Mouse (Mus musculus) embryonic facial prominence, embryonic 12.5 days (tissue): ENCODE measurements around the gene Atp6v0b. TPM values are rescaled to one million over a fixed set of nuclear protein-coding genes. Genes with fewer than 3 reads are reported as not detected.
A peak's percentile ranks its signal among the peaks of the same experiment; 100 is the strongest.

Source experiments
- ATAC-seq: fragments of 200-750 bp; cut with Nextera tagmentation; 2 replicates; pipeline ENCODE4 v1.8.0; 2017; ENCODE audit not compliant: insufficient number of reproducible peaks, insufficient read depth, low FRiP score, low TSS enrichment
- H3K27ac ChIP-seq: fragments of 300-500 bp; sonication (generic); 2 replicates; pipeline ENCODE4 v1.5.1; 2016; ENCODE audit warnings: mild to moderate bottlenecking
- H3K27me3 ChIP-seq: fragments of 300-500 bp; sonication (generic); 2 replicates; pipeline ENCODE4 v1.6.1; 2016; ENCODE audit warnings: mild to moderate bottlenecking, moderate library complexity
- H3K36me3 ChIP-seq: fragments of 300-500 bp; sonication (generic); 2 replicates; pipeline ENCODE4 v1.6.1; 2016; ENCODE audit warnings: mild to moderate bottlenecking
- H3K4me1 ChIP-seq: fragments of 300-500 bp; sonication (generic); 2 replicates; pipeline ENCODE4 v1.6.1; 2016
- H3K4me2 ChIP-seq: fragments of 300-500 bp; sonication (generic); replicated peaks from 2 replicates; pipeline ENCODE4 v1.6.1; 2016; ENCODE audit warnings: mild to moderate bottlenecking, moderate library complexity
- H3K4me3 ChIP-seq: fragments of 300-500 bp; sonication (generic); 2 replicates; pipeline ENCODE4 v1.5.1; 2016; ENCODE audit warnings: mild to moderate bottlenecking
- H3K9ac ChIP-seq: fragments of 300-500 bp; sonication (generic); 2 replicates; pipeline ENCODE4 v1.6.1; 2016; ENCODE audit warnings: mild to moderate bottlenecking, moderate library complexity
- H3K9me3 ChIP-seq: fragments of 300-500 bp; sonication (generic); 2 replicates; pipeline ENCODE4 v1.6.1; 2016; ENCODE audit warnings: mild to moderate bottlenecking, moderate library complexity
- WGBS: fragments of 180-500 bp; shearing (Covaris S2); methylation state at CpG from one replicate; pipeline ENCODE4 v1.1.7; 2016; 5-methylcytosine and 5-hydroxymethylcytosine counted together
- polyA plus RNA-seq: library from polyadenylated mRNA; unstranded; fragments of >200 nt; fragmentation: Nextera tagmentation; extraction: Ambion mirVana; gene quantifications from 2 replicates; pipeline ENCODE4 v1.2.1, GENCODE M21; 2016

Gene Atp6v0b
- polyA plus RNA-seq, 1 experiment from 2014 or later = 181 TPM

GRCm38 (mm10) chr4:117869317-117869716, 17.8 kb downstream of the Atp6v0b start:
- Histone ChIP-seq H3K9ac (no peak overlapping the region), H3K4me3 (no peak overlapping the region), H3K4me1 (peaks cover 27% of the 10 kb centered on the region), H3K9me3 (no peaks in the 10 kb centered on the region), H3K27ac (no peak overlapping the region), H3K36me3 (peaks cover 15% of the 10 kb centered on the region), H3K27me3 (no peaks in the 10 kb centered on the region; the same call in 1 of the 2 replicates), H3K4me2 (no peak overlapping the region)
- 65% methylated on average over 9 of the region's 9 CpGs for WGBS
- no peak for ATAC-seq

- Histone ChIP-seq H3K9ac (no peak overlapping the region), H3K27me3 (no peaks in the 10 kb centered on the region; the same call in 1 of the 2 replicates), H3K36me3 (peaks cover 3% of the 10 kb centered on the region; the same call in 1 of the 2 replicates), H3K4me2 (no peak overlapping the region), H3K4me1 (peaks cover 27% of the 10 kb centered on the region), H3K4me3 (no peak overlapping the region), H3K27ac (no peak overlapping the region), H3K9me3 (no peaks in the 10 kb centered on the region)
- no peak for ATAC-seq
- WGBS = 14% methylated on average over 24 of the region's 24 CpGs
These were observed 19.3 kb downstream of the Atp6v0b start for GRCm38 (mm10) chr4:117867823-117868222.

GRCm38 (mm10) chr4:117867000-117867399, 20.1 kb downstream of the Atp6v0b start:
- Histone ChIP-seq H3K4me1 (peaks cover 19% of the 10 kb centered on the region), H3K4me3 (no peak overlapping the region), H3K9ac (no peak overlapping the region), H3K4me2 (no peak overlapping the region), H3K9me3 (no peaks in the 10 kb centered on the region), H3K36me3 (peaks cover 3% of the 10 kb centered on the region; the same call in 1 of the 2 replicates), H3K27ac (no peak overlapping the region), H3K27me3 (no peaks in the 10 kb centered on the region; the same call in 1 of the 2 replicates)
- ATAC-seq = no peak
- 78% methylated on average over 6 of the region's 6 CpGs for WGBS

- peaks cover 3% of the 10 kb centered on the region; the same call in 1 of the 2 replicates for H3K36me3 ChIP-seq
- H3K4me3 ChIP-seq = no peak overlapping the region
- ATAC-seq = no peak
- H3K27ac ChIP-seq = 0 out of 2 replicates have a peak overlapping the region, but pooled peaks have one; percentile 30
- no peaks in the 10 kb centered on the region for H3K9me3 ChIP-seq
- 54% methylated on average over 9 of the region's 9 CpGs for WGBS
- H3K9ac ChIP-seq = 0 out of 2 replicates have a peak overlapping the region, but pooled peaks have one; percentile 15
- H3K27me3 ChIP-seq = no peaks in the 10 kb centered on the region; the same call in 1 of the 2 replicates
- no peak overlapping the region for H3K4me2 ChIP-seq
- peaks cover 19% of the 10 kb centered on the region for H3K4me1 ChIP-seq
These were observed 21.1 kb downstream of the Atp6v0b start for GRCm38 (mm10) chr4:117866083-117866482.

GRCm38 (mm10) chr4:117862823-117863222, 24.3 kb downstream of the Atp6v0b start:
- peaks cover 17% of the 10 kb centered on the region for H3K4me1 ChIP-seq
- no peak overlapping the region for H3K9ac ChIP-seq
- H3K4me3 ChIP-seq = no peak overlapping the region
- no peak overlapping the region for H3K27ac ChIP-seq
- no peaks in the 10 kb centered on the region for H3K27me3 ChIP-seq
- no peak for ATAC-seq
- no peaks in the 10 kb centered on the region for H3K9me3 ChIP-seq
- WGBS = 35% methylated on average over 4 of the region's 4 CpGs
- peaks cover 3% of the 10 kb centered on the region; the same call in 1 of the 2 replicates for H3K36me3 ChIP-seq
- H3K4me2 ChIP-seq = no peak overlapping the region

DNA sequence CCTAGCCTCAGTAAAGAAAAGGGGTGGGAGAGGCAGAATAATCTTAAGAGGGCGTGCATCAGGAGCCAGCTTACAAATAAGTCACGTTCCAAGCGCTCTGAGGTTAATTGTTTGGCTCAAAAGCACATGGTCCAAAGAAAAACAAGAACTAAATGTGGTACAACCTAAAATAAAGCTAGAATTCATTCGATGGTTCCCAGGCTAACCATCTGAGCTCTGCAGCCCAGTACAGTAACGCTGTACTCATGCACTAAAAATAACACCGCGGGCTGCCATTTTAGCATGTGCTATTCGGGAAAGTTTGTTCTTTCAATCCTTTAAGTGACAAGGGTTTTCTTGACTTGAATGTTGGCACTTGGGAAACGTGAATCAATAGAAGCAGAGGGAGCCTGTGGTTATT, 26.6 kb downstream of the Atp6v0b start:
- 81% methylated on average over 9 of the region's 9 CpGs for WGBS
- H3K36me3 ChIP-seq = peaks cover 12% of the 10 kb centered on the region

GRCm38 (mm10) chr4:117858794-117859193, 28.3 kb downstream of the Atp6v0b start:
- H3K36me3 ChIP-seq = peaks cover 10% of the 10 kb centered on the region
- H3K9me3 ChIP-seq = no peaks in the 10 kb centered on the region
- H3K4me3 ChIP-seq = no peak overlapping the region
- WGBS = 74% methylated on average over 3 of the region's 3 CpGs
- no peak for ATAC-seq
- no peaks in the 10 kb centered on the region for H3K27me3 ChIP-seq
- H3K9ac ChIP-seq = no peak overlapping the region
- H3K4me1 ChIP-seq = 0 out of 2 replicates have a peak, but pooled peaks cover 4% of the 10 kb centered on the region
- no peak overlapping the region for H3K4me2 ChIP-seq
- no peak overlapping the region for H3K27ac ChIP-seq

More for the DNA sequence above, 26.6 kb downstream of the Atp6v0b start:
- Histone ChIP-seq H3K9ac (no peak overlapping the region), H3K9me3 (no peaks in the 10 kb centered on the region), H3K27me3 (no peaks in the 10 kb centered on the region), H3K27ac (no peak overlapping the region), H3K4me2 (no peak overlapping the region), H3K4me3 (no peak overlapping the region), H3K4me1 (peaks cover 4% of the 10 kb centered on the region; the same call in 1 of the 2 replicates)
- no peak for ATAC-seq

DNA sequence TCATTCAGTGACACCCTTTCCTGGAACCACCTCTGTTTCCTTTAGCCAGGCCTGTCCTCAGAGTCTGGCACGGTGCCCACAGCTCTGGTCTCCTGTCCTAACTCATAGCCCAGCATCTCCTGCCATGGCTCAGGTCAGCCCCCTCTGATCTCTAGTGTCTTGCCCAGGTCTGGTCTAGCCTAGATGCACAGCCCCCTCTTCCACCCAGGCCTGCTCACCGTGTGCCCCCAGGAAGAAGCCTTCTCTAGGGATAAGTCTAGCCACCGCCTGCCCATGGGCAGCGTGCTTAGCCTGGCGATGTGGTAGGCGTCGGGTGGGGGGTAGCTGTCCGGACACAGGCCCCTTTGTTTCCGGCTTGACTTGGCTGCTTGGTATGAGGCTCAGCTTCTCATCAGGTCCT, 32.0 kb downstream of the Atp6v0b start:
- ATAC-seq = no peak
- H3K36me3 ChIP-seq = peaks cover 10% of the 10 kb centered on the region; the same call in 1 of the 2 replicates
- no peak overlapping the region for H3K9ac ChIP-seq
- no peak overlapping the region for H3K4me3 ChIP-seq
- H3K9me3 ChIP-seq = no peaks in the 10 kb centered on the region
- H3K4me1 ChIP-seq = no peaks in the 10 kb centered on the region
- no peak overlapping the region for H3K4me2 ChIP-seq
- WGBS = 55% methylated on average over 9 of the region's 9 CpGs
- no peak overlapping the region for H3K27ac ChIP-seq
- no peaks in the 10 kb centered on the region for H3K27me3 ChIP-seq

DNA sequence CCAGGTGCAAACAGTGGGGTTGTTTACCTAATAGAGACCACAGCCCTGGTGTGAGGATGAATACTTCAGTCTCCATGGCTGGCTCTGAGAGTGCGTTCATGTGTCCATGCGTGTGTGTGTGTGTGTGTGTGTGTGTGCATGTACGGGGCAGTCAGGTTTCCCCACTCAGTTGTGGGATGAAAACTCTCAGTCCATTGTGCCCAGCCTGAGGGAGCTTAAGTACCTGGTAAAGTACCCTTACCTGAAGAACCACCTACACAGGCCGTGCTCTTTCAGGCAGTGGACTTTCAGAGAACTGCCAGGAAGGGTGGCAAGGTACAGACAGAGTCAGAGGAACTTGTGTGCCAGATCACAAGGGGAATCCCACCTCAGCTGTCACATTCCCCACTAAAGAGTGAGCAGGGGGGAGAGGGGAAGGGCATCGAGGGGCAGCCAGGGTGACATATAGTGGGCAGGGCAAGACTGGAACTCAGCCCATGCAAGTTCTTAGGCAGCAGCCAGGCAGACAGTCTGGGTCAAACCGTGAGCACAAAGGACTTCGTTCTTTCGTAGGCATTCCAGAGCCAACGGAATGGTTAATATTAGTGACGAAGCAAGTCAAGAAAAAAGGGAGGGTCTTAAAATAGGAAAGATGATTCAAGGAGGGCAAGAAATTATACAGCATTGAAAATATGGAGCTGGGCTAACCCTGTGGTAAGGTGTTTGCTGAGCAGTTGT, 34.8 kb downstream of the Atp6v0b start:
- WGBS = 82% methylated on average over 10 of the region's 10 CpGs
- Histone ChIP-seq H3K9ac (no peak overlapping the region), H3K27me3 (no peaks in the 10 kb centered on the region)

GRCm38 (mm10) chr4:117850871-117851270, 36.3 kb downstream of the Atp6v0b start:
- no peak for ATAC-seq
- H3K36me3 ChIP-seq = 0 out of 2 replicates have a peak, but pooled peaks cover 6% of the 10 kb centered on the region
- H3K9me3 ChIP-seq = no peaks in the 10 kb centered on the region
- no peak overlapping the region for H3K4me3 ChIP-seq
- no peaks in the 10 kb centered on the region for H3K4me1 ChIP-seq
- WGBS = 65% methylated on average over 7 of the region's 7 CpGs
- H3K27ac ChIP-seq = 0 out of 2 replicates have a peak overlapping the region, but pooled peaks have one; percentile 17
- no peak overlapping the region for H3K4me2 ChIP-seq
- no peaks in the 10 kb centered on the region for H3K27me3 ChIP-seq
- no peak overlapping the region for H3K9ac ChIP-seq

More for the DNA sequence above, 34.8 kb downstream of the Atp6v0b start:
- Histone ChIP-seq H3K4me3 (no peak overlapping the region), H3K9me3 (no peaks in the 10 kb centered on the region), H3K4me1 (no peaks in the 10 kb centered on the region), H3K4me2 (no peak overlapping the region), H3K27ac (no peak overlapping the region), H3K36me3 (peaks cover 8% of the 10 kb centered on the region; the same call in 1 of the 2 replicates)
- no peak for ATAC-seq

DNA sequence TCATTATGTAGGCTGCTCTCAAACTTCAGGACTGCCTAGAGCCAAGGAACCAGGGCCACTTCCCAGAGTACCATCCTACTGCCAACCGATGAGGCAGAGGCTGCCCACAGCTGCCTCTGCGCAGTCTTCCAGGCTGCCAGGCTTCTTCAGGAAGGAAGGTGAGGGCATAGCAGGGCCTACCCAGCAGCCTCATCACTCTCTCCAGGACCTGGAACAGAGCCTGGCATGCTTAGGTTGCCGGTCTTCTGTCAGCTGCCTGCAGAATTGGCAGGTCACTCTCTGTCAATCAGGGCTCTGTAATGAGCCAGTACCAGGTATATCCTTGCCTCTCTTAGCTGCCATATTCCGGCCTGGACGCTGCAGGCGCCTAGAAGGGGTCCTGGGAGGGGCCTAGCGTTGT, 37.0 kb downstream of the Atp6v0b start:
- H3K9ac ChIP-seq = no peak overlapping the region
- WGBS = 79% methylated on average over 7 of the region's 7 CpGs
- no peaks in the 10 kb centered on the region for H3K9me3 ChIP-seq
- no peaks in the 10 kb centered on the region for H3K4me1 ChIP-seq
- H3K27me3 ChIP-seq = no peaks in the 10 kb centered on the region
- 0 out of 2 replicates have a peak, but pooled peaks cover 8% of the 10 kb centered on the region for H3K36me3 ChIP-seq
- no peak overlapping the region for H3K4me2 ChIP-seq
- no peak for ATAC-seq
- H3K4me3 ChIP-seq = no peak overlapping the region
- H3K27ac ChIP-seq = no peak overlapping the region

- H3K9ac ChIP-seq = no peak overlapping the region
- no peak for ATAC-seq
These were observed 37.6 kb downstream of the Atp6v0b start for GRCm38 (mm10) chr4:117849506-117849905.

More at GRCm38 (mm10) chr4:117849506-117849905, 37.6 kb downstream of the Atp6v0b start:
- no peak overlapping the region for H3K27ac ChIP-seq
- H3K4me3 ChIP-seq = no peak overlapping the region
- H3K4me2 ChIP-seq = no peak overlapping the region
- H3K4me1 ChIP-seq = no peaks in the 10 kb centered on the region
- no peaks in the 10 kb centered on the region for H3K9me3 ChIP-seq
- H3K36me3 ChIP-seq = 0 out of 2 replicates have a peak, but pooled peaks cover 8% of the 10 kb centered on the region
- WGBS = 38% methylated on average over 5 of the region's 5 CpGs
- H3K27me3 ChIP-seq = no peaks in the 10 kb centered on the region
